Mouse (Mus musculus) forebrain, postnatal 0 days (tissue): Measurements from ENCODE around the gene Chst10. TPM values are rescaled to one million over a fixed set of nuclear protein-coding genes. Genes with fewer than 3 reads are reported as not detected.

Experiments used
- ATAC-seq: fragments of 200-750 bp; cut with Nextera tagmentation; 2 replicates; pipeline ENCODE4 v1.8.0; 2017; ENCODE audit warnings: mild to moderate bottlenecking, moderate library complexity
- DNase-seq: peaks from one replicate; pipeline ENCODE4 v3.0.0-alpha.2; 2015
- H3K27ac ChIP-seq: fragments of 300-500 bp; sonication (generic); 2 replicates; pipeline ENCODE4 v1.5.1; 2014; ENCODE audit warnings: low read depth, mild to moderate bottlenecking, antibody characterized with exemption, low read length, moderate library complexity, mixed read lengths
- H3K27me3 ChIP-seq: fragments of 300-500 bp; sonication (generic); 2 replicates; pipeline ENCODE4 v1.6.1; 2014; ENCODE audit warnings: mild to moderate bottlenecking, low read length, mixed read lengths; ENCODE audit not compliant: insufficient read depth
- H3K36me3 ChIP-seq: fragments of 300-500 bp; sonication (generic); 2 replicates; pipeline ENCODE4 v1.6.1; 2014; ENCODE audit warnings: mild to moderate bottlenecking, moderate library complexity; ENCODE audit not compliant: insufficient read depth
- H3K4me1 ChIP-seq: fragments of 300-500 bp; sonication (generic); 2 replicates; pipeline ENCODE4 v1.6.1; 2014; ENCODE audit warnings: antibody characterized with exemption; ENCODE audit not compliant: insufficient read depth
- H3K4me2 ChIP-seq: fragments of 300-500 bp; sonication (generic); 2 replicates; pipeline ENCODE4 v1.6.1; 2014; ENCODE audit warnings: low read depth, mild to moderate bottlenecking, moderate library complexity
- H3K4me3 ChIP-seq: fragments of 300-500 bp; sonication (generic); 2 replicates; pipeline ENCODE4 v1.5.1; 2014; ENCODE audit warnings: low read depth, low read length, mixed read lengths
- H3K9ac ChIP-seq: fragments of 300-500 bp; sonication (generic); 2 replicates; pipeline ENCODE4 v1.6.1; 2014; ENCODE audit warnings: mild to moderate bottlenecking
- H3K9me3 ChIP-seq: fragments of 300-500 bp; sonication (generic); 2 replicates; pipeline ENCODE4 v1.6.1; 2016; ENCODE audit warnings: low read length
- CTCF ChIP-seq: sonication (generic); IDR thresholded peaks from 2 replicates; pipeline ENCODE4 v1.5.1; 2016; ENCODE audit warnings: antibody characterized with exemption, control low read depth, low read depth
- WGBS: fragments of 180-500 bp; shearing (Covaris S2); extraction: QIAGEN DNeasy Blood & Tissue Kit; methylation state at CpG from one replicate; pipeline ENCODE4 v1.1.7; 2014; 5-methylcytosine and 5-hydroxymethylcytosine counted together
- polyA plus RNA-seq: library from polyadenylated mRNA; unstranded; fragments of >200 nt; fragmentation: Nextera tagmentation; extraction: Ambion mirVana; gene quantifications from 2 replicates; pipeline ENCODE4 v1.2.1, GENCODE M21; 2015
- total RNA-seq: library from RNA; depleted of rRNA; stranded (reverse); fragments of >200 nt; gene quantifications from 2 replicates; pipeline ENCODE4 v1.2.3, GENCODE M21; 2014; rRNA removed

Chst10 gene
- total and polyA plus RNA-seq, 2 experiments from 2014 or later = 71.7 to 79.3 TPM

DNA sequence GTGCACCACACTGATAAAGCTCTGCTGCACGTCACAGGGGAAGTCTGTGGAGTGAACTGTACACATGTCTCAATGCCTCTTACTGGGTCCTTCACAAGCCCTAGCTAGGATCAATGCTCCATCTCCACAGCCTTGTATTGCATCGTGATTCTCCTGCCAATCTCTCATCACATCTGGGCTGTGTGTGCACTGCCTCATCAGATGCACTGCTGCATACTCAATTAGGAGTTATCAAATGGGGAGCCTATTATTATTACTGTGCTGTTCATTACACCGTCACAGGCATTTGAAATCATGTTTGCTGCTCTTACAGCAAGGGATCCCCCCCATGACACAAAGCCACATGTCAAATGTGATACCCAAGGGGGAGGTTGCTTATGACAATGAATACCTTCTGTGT, 80.3 kb downstream of the Chst10 start:
- H3K9me3 ChIP-seq = no peaks in the 10 kb centered on the region
- peaks cover 4% of the 10 kb centered on the region; the same call in 1 of the 2 replicates for H3K4me1 ChIP-seq
- H3K27ac ChIP-seq = no peak overlapping the region
- DNase-seq = no peak
- no peaks in the 10 kb centered on the region for H3K27me3 ChIP-seq
- H3K4me2 ChIP-seq = no peak overlapping the region
- H3K9ac ChIP-seq = no peak overlapping the region
- peaks cover 29% of the 10 kb centered on the region for H3K36me3 ChIP-seq
- no peak for TF ChIP-seq CTCF
- peak; percentile 63 for ATAC-seq
- H3K4me3 ChIP-seq = no peak overlapping the region
- WGBS = 61% methylated on average over 3 of the region's 3 CpGs

GRCm38 (mm10) chr1:38817268-38817667, 80.7 kb downstream of the Chst10 start:
- WGBS = 84% methylated on average over 9 of the region's 9 CpGs
- H3K9me3 ChIP-seq = no peaks in the 10 kb centered on the region
- DNase-seq (no peak), ATAC-seq (no peak)
- no peak overlapping the region; the same call in 1 of the 2 replicates for H3K27ac ChIP-seq
- no peak overlapping the region for H3K9ac ChIP-seq
- peaks cover 4% of the 10 kb centered on the region; the same call in 1 of the 2 replicates for H3K4me1 ChIP-seq
- H3K27me3 ChIP-seq = no peaks in the 10 kb centered on the region
- H3K4me2 ChIP-seq = no peak overlapping the region
- H3K4me3 ChIP-seq = no peak overlapping the region
- peaks cover 31% of the 10 kb centered on the region for H3K36me3 ChIP-seq
- TF ChIP-seq CTCF = no peak

GRCm38 (mm10) chr1:38816306-38816705, 81.7 kb downstream of the Chst10 start:
- peaks cover 4% of the 10 kb centered on the region; the same call in 1 of the 2 replicates for H3K4me1 ChIP-seq
- H3K27ac ChIP-seq = no peak overlapping the region
- H3K4me3 ChIP-seq = no peak overlapping the region
- peaks cover 41% of the 10 kb centered on the region for H3K36me3 ChIP-seq
- DNase-seq = no peak
- no peaks in the 10 kb centered on the region for H3K9me3 ChIP-seq
- no peaks in the 10 kb centered on the region for H3K27me3 ChIP-seq
- no peak overlapping the region for H3K4me2 ChIP-seq
- no peak for ATAC-seq
- H3K9ac ChIP-seq = no peak overlapping the region
- TF ChIP-seq CTCF = no peak
- WGBS = 40% methylated on average over 4 of the region's 4 CpGs

Other genes with a start within 250 kb of the Chst10 start
- gene Aff3, start 233.2 kb downstream of the Chst10 start, total RNA-seq = 85.1 and 102 TPM in 2 replicates
- gene Aff3, start 233.2 kb downstream of the Chst10 start, polyA plus RNA-seq = 20.6 and 21.8 TPM in 2 replicates
- gene Lonrf2, start 61.5 kb downstream of the Chst10 start, total RNA-seq = 103 and 143 TPM in 2 replicates
- 13.8 and 21.9 TPM in 2 replicates for gene Lonrf2, start 61.5 kb downstream of the Chst10 start, polyA plus RNA-seq
- gene Nms, start 41.0 kb upstream of the Chst10 start, total RNA-seq = 0.15 and 1.3 TPM in 2 replicates
- gene Nms, start 41.0 kb upstream of the Chst10 start, polyA plus RNA-seq = 0.38 and 0.85 TPM in 2 replicates
- 58.4 and 73.2 TPM in 2 replicates for gene Pdcl3, start 87.4 kb upstream of the Chst10 start, total RNA-seq
- 157 and 159 TPM in 2 replicates for gene Pdcl3, start 87.4 kb upstream of the Chst10 start, polyA plus RNA-seq